Mouse (Mus musculus) heart, adult 8-10 months (tissue): ENCODE data around the gene Psmc3. TPM values are rescaled to one million over a fixed set of nuclear protein-coding genes. Genes with fewer than 3 reads are reported as not detected.

ENCODE experiments used
- DNase-seq: peaks from one replicate; pipeline ENCODE4 v3.0.0; 2022; ENCODE audit warnings: low spot score
- total RNA-seq, 4 experiments: library from RNA; stranded (reverse); gene quantifications; 2 replicates each; pipeline ENCODE4 v1.2.4; 2022

Gene Psmc3
- total RNA-seq, 4 experiments from 2014 or later, result 192 to 274 (median 220) TPM

DNA sequence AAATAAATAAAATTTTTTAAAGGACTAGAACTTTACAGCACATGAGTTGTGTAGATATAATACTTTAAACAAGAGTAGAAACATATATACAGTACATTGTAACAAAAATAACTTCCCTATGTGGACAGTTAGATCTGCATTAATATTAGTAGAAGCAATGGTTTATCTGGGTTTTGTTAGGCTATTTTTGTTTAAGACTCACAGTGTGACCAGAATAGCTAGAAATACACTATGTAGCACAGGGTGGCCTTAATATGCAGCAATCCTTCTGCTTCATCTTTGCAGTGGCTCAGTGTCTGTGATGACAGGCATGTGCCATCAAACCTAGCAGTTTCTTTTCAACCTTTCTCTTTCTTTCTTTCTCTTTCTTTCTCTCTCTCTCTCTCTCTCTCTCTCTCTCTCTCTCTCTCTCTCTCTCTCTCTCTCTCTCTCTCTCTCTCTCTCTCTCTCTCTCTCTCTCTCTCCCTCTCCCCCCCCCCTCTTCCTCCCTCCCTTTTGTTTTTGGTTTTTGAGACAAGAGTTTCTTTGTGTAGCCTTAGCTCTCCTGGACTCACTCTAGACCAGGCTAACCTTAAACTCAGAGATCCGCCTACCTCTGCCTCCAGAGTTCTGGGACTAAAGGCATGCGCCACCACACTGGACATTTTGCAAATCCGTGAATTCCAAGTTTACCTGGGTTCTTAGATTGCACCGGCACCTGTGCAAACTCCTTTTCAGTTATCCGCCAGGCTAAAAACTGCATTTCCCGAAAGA, 452 bp upstream of the Psmc3 start:
- no peak for DNase-seq

DNA sequence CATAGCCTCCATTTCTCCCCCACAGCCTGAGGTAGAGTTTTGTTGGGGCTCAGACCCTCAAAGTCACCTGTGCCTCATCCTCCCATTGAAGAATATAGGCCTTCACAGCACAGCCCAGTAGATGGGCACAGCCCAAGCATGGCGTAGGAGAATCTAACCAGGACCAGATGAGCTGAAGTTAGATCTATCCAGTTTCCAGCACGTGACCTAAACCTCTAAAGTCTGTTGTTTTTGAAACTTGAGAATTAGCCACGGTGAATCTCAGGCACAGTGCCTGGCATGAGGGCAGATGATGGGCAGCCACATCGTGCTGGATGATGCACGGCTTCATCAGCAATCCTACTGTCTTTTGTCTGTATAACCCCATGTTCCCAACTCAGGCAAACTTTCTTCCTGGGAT, 4.6 kb downstream of the Psmc3 start:
- DNase-seq, result no peak

DNA sequence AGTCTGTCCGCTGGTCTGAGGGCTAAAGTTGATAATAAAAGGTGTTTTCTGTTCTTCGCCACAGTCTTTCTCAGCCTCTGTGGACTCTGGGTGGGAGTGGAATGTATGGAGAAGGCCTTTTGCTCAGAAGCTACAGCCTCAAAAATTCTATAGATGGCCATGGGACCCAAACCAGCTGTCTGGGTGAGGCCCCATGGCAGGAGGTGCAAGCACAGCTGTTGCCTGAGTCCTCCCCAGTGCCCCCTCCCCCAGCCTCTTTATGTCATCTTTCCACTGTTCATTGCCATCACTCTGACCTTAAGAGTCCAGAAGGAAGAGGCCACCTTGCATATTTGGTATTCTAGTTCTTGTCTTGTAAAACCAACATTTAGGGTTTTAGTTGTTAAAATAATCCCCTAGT, 5.6 kb downstream of the Psmc3 start:
- DNase-seq, result no peak

DNA sequence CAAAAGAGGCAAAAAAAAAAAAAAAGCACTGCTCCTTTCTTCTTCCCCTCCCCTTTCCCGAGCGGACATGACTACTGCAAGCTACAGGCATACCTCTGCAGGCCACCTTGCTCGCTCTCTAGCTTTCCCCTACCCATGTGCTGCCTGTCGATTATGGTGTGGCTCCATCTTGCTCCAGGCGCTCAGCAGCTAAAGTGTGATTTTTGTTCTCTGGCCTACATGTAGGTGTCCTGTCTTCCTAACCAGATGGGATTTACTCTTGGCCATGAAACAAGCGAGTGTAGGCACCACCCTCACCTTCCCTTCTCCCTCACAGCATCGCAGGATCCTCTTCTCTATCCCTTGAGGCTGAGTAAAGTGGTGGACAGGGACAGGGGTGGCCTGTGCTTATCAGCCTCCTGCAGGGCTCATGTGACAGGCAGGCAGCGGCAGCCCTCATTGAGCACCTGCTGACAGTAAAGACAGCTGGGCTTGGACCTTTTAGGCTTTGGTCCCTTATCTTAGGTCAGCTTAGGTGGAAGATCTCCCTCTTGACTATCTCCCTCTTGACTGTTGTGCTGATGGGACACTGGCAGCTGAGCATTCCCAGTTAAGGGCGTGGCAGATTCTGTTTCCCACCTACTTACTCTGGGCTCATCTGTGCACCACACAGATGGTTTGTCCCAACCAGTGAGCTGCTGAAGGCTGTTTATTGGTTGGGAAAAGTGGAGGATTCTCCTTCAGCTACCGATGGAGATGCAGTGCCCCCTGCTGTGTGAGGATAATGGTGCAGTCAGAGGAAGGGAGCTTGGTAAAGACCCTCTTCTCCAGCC, 6.9 kb downstream of the Psmc3 start:
- DNase-seq, result no peak

DNA sequence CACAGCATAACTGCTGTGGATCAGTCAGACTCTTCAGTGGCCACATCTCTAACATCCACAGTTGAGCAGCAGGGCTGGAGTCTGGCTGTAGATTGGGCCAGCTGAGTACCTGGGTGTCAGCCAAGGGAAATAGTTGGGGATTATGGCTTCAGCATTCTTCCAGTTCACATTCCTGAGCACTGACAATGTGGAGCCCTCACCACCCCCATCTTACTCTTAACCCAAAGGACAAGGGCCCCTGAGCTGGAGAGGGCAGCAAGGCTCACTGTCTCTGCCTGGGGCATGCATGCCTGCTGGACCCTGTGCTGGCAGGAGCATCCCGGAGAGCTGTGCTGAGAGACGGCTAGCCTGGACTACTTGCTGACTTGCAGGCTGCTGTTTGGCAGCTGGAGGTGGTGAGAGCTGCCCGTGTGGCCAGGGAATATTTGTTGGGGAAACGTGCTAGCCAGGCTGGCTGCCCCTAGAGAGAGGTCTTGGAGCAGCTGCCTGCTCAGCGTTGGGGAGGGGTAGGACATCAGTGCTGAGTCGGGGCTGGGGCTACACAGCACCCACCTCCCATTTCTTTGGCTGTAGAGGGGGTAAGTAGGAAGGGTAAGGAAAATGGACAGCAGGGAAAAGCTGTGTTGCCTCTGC, 8.2 kb downstream of the Psmc3 start:
- no peak for DNase-seq

DNA sequence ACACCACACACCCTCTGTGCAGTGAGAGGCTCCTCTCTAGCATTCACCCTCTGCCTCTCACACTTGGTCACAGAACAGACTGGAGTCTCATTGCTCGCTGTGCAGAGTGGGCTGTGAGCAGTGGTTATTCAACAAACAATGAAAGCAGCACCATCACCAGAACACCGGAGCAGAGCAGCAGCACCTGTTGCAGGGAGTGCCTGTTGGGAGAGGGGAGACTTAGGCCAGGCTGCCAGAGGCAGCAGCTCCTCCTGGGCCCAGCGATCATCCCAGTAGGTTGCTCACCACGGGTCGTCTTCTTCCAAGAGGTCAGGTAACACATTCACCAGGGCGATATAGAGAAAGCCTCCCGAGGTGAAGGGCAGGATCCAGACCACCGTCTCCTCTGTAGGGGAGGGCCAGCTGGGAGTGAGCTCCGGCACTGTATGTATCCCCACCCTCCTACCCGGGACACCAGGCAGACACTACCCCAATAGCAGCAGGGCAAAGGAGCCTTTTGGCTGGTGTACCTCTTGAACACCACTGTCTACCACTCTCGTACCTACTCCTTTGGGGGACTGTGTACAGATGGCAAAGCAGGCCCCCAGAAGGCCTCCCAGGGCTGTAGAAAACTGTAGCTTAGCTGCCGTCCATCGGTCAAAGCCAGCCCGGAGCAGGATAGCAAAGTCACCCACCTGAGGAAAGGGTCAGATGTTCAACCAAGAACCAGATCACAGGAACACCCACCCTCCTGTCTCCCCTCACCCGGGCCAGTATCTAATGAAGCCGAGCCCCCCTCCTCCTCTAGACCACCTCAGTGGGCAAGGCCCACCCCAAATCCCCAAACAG, 9.2 kb downstream of the Psmc3 start:
- DNase-seq, result no peak

DNA sequence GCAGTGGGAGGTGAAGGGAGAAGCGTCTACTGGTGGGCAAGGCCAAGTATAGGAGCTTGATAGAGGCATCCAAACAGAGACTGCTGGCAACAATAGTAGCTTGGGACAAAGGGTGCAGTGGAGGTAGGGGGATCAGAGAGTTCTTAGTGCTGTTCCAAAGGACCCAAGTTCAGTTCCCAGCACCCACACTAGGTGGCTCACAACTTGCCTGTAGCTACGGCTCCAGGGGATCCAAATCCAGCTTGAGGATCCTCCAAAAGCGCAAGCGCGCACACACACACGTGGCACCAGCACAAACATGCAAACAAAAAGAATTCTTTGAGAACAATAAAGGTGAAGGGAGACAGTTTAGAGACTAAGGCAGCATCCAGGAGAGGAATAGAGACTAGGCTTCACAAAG, 10.4 kb downstream of the Psmc3 start:
- DNase-seq, result no peak

DNA sequence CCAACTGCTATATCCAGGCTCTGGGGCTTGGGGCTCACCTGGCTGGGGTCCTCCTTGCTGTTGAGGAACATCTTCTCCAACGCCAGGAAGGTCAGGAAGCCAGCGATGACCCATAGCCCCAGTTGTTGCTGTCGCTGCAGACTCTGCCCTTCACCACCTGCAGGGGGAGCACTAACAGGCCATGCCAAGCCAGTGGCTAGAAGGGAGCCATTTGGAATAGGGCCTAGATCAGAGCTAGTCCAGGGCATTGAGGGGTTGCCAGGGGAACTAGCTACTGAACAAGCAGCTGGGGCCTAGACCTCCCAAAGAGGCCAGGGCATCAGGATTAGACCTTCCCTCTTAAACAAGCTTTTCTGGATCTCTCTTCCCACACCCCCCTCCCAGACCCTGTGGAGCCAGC, 11.7 kb downstream of the Psmc3 start:
- no peak for DNase-seq

DNA sequence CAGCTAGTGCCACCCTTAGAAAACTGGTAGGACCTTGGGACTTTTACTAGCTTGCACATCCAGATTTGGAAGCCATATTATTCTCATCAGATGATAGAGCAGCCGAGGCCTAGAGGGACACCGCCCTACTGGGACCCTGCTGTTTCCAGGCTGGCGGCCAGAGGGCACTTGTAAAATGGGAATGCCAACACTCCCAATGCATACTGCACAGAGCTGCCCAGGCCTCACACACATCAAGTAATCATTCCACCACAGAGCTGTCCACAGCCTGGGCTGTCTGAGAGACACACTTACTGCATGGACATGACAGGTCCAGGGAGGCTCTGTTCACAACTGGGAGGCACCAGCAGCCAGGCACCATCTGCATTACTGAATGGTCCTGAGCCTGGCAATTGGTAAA, 12.6 kb downstream of the Psmc3 start:
- DNase-seq, result no peak

DNA sequence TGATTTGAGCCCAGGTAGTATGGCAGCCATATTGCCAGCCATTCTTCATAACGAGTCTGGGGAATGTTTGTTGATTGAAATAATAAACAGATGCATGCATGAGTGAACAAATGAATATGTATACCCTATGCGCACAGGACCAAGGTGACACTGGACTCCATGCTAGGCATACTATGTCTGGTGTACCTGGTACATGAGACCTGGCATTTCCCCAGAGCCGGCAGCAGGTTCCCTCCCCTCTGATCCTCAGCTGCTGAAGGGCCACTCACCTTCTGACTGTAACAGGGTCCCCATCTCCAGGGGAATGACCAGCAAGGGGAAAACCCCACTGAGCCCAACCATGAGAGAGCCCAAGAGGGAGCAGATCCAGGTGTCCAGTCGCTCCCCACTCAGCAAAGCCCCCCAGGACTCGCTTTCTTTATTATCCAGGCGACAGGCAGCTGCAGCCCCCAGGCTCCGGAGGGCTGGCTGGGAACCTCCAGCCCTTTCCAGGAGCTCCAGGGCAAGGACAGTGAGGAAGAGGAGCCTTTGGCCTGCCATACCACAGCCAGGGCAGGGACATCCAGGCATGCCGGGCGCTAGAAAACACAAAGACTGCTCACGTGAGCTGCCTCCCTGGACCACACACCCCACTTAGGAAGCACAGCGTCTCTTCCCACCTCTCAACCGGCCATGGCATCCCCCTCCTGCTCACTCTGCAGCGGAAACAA, 14.5 kb downstream of the Psmc3 start:
- no peak for DNase-seq

DNA sequence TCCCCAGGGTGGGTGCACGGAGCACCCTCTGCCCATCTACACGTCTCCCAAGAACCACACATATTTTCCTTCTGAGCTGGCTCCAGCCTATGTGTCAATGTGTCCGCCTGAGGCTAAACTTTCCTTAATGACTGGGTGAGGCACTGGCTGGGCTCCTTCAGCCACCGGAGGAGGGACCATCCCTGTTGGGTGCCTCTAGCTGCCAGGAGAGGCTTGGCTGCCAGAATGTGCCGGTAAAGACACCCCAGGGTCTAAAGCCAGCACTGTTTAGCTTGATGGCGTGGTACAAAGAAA, 15.0 kb downstream of the Psmc3 start:
- no peak for DNase-seq

DNA sequence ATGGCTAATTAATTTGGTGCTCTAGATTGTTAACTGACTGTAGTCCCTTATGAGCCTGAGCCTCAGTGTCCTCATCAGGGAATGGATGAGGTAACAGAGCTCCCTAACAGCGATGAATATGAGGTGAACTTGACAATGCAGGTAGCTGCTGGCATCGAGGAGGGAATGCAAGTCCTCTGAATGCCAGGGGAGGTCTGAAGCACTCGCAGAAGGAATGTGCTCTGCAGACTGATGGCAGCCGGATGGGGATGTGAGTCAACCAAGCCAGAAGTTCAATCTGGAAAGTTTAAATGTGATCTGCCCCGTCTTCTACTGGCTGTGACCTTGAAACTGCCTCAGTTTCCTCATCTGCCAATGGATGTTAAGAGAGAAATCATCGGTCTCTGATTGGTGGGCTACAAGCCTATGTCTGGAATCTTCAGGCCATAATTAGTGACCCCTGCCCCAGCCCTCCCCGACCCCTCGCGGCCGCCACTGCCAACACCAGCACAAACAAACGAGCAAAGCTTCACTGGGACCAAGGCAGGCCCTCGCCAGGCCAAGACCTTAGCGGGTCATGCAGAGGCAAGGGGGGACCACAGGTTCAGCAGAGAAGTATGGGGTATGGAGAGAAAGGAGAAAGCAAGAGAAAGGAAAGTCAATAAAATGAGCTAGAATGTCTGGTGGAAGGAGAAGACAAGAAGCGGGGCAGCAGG, 15.6 kb downstream of the Psmc3 start:
- DNase-seq, result no peak

DNA sequence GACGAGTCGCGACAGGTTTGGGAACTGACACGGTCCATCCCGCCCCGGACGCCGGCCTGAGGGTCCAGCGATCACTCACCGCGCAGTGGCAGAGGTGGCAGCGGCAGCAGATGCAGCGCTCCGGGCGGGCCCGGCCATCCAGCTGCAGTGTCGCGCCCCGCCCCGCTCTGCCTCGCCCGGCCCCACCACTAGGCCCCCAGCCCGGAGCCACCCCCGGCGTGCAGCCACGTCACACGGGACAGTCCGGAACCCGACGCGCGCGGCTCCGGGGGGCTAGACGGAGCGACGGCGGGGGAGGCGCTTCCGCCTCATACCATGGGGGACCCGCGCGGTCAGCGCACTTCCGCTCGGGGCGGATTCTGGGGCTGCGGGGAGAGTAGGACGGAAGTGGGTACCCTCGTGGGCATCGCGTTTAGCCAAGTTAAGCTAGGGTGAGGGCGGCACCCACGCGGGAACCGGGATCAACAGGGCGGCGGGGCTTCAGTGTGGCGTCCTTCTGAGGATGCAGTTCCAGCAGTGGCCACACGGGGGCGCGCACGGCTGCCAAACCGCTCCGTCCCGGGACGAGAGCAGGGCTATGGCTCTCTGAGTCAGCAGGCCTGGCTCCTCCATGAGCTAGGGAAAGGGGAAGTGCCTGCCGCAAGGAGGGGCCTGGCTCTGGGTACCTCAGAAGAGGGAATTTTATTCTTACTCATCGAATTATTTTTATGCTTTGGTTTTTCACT, 16.4 kb downstream of the Psmc3 start, which contains the start of gene Slc39a13:
TSS of gene Slc39a13 (minus strand) at position 342 of the 725 bp plus-strand sequence.
- DNase-seq, result peak; percentile 96

DNA sequence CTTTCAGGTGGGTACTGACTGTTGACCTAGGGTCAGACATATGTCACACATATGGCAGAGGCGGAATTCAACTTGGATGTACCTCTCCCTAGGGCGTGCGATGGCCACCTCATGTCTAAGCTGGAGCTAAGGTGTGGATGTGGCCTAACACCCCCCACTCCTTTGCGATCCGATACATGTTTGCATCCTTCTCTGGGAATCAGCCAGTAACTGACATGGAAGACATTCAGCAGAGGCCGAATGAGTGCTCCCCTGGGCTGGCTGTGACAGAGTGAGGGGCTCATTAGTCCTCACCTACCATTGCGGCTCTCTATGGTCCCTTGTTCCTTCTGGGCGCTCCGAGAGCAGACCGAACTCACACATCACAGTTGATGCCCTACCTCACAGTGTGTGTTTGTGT, 17.2 kb downstream of the Psmc3 start:
- DNase-seq, result no peak

DNA sequence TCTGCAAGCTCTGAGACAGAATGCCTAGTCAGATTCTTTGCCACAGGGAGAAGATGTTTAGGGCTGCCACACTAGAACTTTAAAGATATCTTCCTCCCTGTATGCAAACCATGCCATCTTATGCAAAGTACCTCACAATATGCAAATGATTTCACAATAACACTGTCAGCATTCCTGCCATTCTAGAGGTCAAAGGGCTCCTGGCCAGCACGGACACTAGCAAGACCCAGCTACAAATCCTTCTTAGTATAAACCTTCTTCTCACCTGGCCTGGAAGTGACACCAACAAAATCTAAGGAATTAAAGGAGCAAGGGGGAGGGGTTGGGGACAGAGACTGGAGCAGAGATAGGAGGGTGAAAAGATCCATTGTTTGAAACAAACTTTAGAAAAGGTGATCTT, 18.3 kb downstream of the Psmc3 start:
- DNase-seq, result no peak

DNA sequence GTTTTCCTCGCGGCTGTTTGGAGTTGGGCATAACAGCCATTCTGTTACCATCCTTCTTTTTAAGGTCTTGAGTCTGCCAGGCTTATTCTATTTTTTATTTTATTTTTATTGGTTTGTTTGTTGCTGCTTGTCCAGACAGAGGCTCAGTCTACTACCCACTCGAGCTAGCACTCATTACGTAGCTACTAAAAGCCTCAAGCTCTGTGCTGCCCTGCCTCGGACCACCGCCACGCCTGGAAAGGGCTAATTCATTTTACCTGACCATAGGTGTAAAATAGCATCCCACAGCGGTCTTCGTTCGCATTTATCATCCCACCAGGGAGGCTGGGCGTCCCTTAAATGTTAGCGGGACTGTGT, 24.1 kb downstream of the Psmc3 start:
- no peak for DNase-seq

DNA sequence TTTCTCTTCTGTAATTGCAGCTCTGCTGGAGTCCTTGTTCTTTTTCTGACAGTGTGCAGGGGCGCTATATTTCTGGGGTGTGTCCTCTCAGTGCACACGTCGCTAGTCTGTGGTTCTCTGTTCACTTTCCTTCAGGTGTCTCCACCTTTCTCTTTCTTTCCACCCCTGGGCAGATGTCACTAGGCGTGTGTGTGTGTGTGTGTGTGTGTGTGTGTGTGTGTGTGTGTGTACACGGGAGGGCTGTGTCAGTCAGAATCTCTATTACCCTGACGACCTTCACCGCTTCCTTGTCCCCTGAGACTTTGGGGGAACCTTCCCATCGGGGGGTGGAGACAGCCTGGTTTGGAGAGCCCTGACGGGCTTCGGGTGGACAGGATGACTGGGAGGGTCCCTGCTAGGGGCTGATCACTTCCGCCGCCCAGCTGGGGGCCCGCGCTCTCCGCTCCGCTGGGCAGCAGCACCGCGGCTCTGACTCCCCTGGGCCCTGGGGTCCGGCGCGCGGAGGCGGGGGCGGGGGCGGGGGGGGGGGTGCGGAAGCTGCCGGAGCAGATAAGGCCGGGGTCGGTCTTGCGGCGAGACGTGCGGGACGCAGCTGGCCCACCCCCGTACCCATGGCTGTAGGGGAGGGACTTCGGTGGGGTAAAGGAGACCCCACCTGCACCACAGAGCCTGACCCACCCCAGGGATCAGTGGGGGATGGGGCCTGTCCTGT, 24.7 kb downstream of the Psmc3 start:
- no peak for DNase-seq

DNA sequence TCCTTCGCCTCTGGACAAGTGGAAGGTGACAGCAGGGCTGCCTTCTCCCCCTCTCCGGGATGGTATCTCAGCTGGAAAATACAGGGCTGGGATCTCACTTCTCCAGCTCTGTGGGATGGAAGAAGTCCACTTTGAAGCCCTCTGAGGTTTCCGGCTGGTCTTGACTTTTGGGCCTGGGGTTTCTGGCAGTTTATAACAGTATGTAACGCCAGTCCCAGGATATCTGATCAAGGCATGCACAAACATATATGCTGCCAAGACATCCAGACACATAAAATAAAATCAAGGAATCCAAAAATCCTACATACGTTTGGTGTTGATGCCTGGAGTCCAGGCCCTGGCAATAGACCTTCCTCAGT, 25.2 kb downstream of the Psmc3 start:
- no peak for DNase-seq

DNA sequence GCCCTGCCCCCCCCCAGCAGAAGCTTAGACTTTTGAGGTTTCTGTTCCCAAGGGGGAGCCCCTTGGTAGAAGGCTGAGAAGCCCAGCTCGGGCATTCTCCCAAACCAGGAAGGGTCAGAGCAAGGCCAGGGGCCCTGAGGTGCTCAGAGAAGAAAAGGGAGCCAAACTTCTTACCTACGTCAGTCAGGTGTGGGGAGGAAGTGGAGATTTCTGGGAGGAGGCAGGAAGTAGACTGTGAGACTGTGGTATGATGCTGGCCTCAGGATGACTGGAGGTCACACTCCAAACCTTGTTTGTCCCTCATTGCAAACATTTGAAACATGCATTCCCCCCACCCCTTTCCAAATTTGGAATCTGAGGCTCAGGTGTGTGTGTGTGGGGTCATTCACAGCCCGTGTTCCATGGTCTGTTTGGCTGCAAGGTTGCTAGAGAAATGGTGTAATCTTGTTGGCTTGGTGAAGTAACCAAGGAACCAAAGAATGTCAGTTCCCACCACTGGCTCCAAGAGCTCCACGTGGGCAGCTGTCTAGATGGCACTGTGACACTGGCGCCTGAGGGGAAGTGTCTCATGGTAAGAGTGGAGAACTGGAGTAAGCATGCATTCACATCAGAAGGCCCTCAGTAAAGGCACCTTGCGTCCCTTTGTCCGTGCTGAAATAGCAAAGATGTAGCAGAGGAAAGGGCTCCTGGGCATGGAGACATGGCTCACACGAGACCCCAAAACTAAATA, 27.1 kb downstream of the Psmc3 start:
- no peak for DNase-seq
